Mouse (Mus musculus) CH12.LX (cell line): ENCODE results near the gene Gm20431. TPM values are rescaled to one million over a fixed set of nuclear protein-coding genes. Genes with fewer than 3 reads are reported as not detected.

Experiments used
- DNase-seq: peaks from one replicate; pipeline ENCODE4 v3.0.0-alpha.2; 2013; ENCODE audit errors: extremely low read depth
- H3K27ac ChIP-seq: 2 replicates; pipeline ENCODE4 v1.5.1; 2012; ENCODE audit warnings: low read depth, mild to moderate bottlenecking, control low read depth, moderate library complexity; ENCODE audit not compliant: insufficient read depth
- H3K27me3 ChIP-seq: replicated peaks from 2 replicates; pipeline ENCODE3; 2012; ENCODE audit warnings: inconsistent platforms
- H3K36me3 ChIP-seq, 2 experiments: replicated peaks in 1 of 2; 2 replicates each; pipeline versions ENCODE3 to v1.6.1; 2012; ENCODE audit warnings: inconsistent platforms in 1 of 2, low read length in 1 of 2, mild to moderate bottlenecking in 1 of 2, mixed read lengths in 1 of 2, moderate library complexity in 1 of 2; ENCODE audit not compliant: control insufficient read depth in 1 of 2, insufficient read depth in 1 of 2
- H3K4me1 ChIP-seq, 2 experiments: 2 replicates each; pipeline ENCODE4 v1.6.1; 2012; ENCODE audit warnings: inconsistent platforms in 1 of 2, moderate library complexity in 1 of 2; ENCODE audit not compliant: insufficient read depth in 2 of 2, control insufficient read depth in 1 of 2
- H3K4me2 ChIP-seq: 2 replicates; pipeline ENCODE4 v1.6.1; 2012; ENCODE audit warnings: low read depth, mild to moderate bottlenecking, control low read depth; ENCODE audit not compliant: poor library complexity, insufficient read depth, severe bottlenecking
- H3K4me3 ChIP-seq, 3 experiments: fragments of 150-350 bp in 1 of 3; sonication (generic) in 1 of 3; replicated peaks in 1 of 3; 2 replicates each; pipeline versions ENCODE3 to v1.5.1; 2011 to 2012; ENCODE audit warnings: low read depth in 2 of 3, low read length in 2 of 3, mild to moderate bottlenecking in 2 of 3, moderate library complexity in 2 of 3, control low read depth in 1 of 3, improper control_type of control experiment in 1 of 3, inconsistent platforms in 1 of 3, mixed read lengths in 1 of 3; ENCODE audit not compliant: poor library complexity in 1 of 3
- H3K79me2 ChIP-seq: replicated peaks from 2 replicates; pipeline ENCODE4 v1.6.1; 2012; ENCODE audit warnings: mild to moderate bottlenecking, moderate library complexity; ENCODE audit not compliant: control insufficient read depth, poor library complexity, insufficient read depth, severe bottlenecking; ENCODE audit errors: extremely low read depth
- H3K9ac ChIP-seq: 2 replicates; pipeline ENCODE4 v1.6.1; 2012; ENCODE audit warnings: low read depth, mild to moderate bottlenecking, control low read depth, moderate library complexity; ENCODE audit not compliant: insufficient read depth
- H3K9me3 ChIP-seq: replicated peaks from 2 replicates; pipeline ENCODE3; 2012; ENCODE audit warnings: low read length, inconsistent platforms, mixed read lengths
- BHLHE40 ChIP-seq: IDR thresholded peaks from 2 replicates; pipeline ENCODE4 v1.6.1; 2011; ENCODE audit warnings: mild to moderate bottlenecking, low read depth, low read length, improper control_type of control experiment
- CHD1 ChIP-seq: IDR thresholded peaks from 2 replicates; pipeline ENCODE4 v1.6.1; 2012; ENCODE audit warnings: low read depth, low read length, improper control_type of control experiment, inconsistent platforms
- CHD2 ChIP-seq: IDR thresholded peaks from 2 replicates; pipeline ENCODE4 v1.6.1; 2011; ENCODE audit warnings: low read length, improper control_type of control experiment
- CTCF ChIP-seq, 2 experiments: IDR thresholded peaks in 1 of 2; conservative IDR thresholded peaks in 1 of 2; 2 replicates each; pipeline ENCODE4 v1.5.1; 2011 to 2012; ENCODE audit warnings: low read depth in 2 of 2, low read length in 2 of 2, improper control_type of control experiment in 1 of 2, inconsistent platforms in 1 of 2, mild to moderate bottlenecking in 1 of 2, moderate library complexity in 1 of 2
- E2F4 ChIP-seq: IDR thresholded peaks from 2 replicates; pipeline ENCODE4 v1.6.1; 2011; ENCODE audit warnings: low read depth, low read length, improper control_type of control experiment; ENCODE audit not compliant: insufficient replicate concordance
- ELF1 ChIP-seq: IDR thresholded peaks from 2 replicates; pipeline ENCODE4 v1.6.1; 2014; ENCODE audit warnings: low read depth, mild to moderate bottlenecking, inconsistent platforms, low read length, improper control_type of control experiment
- GABPA ChIP-seq: IDR thresholded peaks from 2 replicates; pipeline ENCODE4 v1.6.1; 2012; ENCODE audit warnings: low read depth, low read length, improper control_type of control experiment, inconsistent platforms; ENCODE audit not compliant: insufficient replicate concordance
- IRF4 ChIP-seq: IDR thresholded peaks from 2 replicates; pipeline ENCODE4 v1.6.1; 2014; ENCODE audit warnings: low read depth, mild to moderate bottlenecking, inconsistent platforms, low read length, improper control_type of control experiment
- JUN ChIP-seq: IDR thresholded peaks from 2 replicates; pipeline ENCODE4 v1.6.1; 2011; ENCODE audit warnings: low read depth, mild to moderate bottlenecking, low read length, improper control_type of control experiment, moderate library complexity; ENCODE audit not compliant: insufficient read depth
- JUND ChIP-seq: conservative IDR thresholded peaks from 2 replicates; pipeline ENCODE4 v1.6.1; 2011; ENCODE audit warnings: low read depth, low read length, improper control_type of control experiment
- KAT2A ChIP-seq: IDR thresholded peaks from 2 replicates; pipeline ENCODE4 v1.6.1; 2012; ENCODE audit warnings: low read length, improper control_type of control experiment, inconsistent platforms; ENCODE audit not compliant: insufficient replicate concordance
- MAFK ChIP-seq: IDR thresholded peaks from 2 replicates; pipeline ENCODE4 v1.6.1; 2011; ENCODE audit warnings: low read length, improper control_type of control experiment; ENCODE audit not compliant: insufficient replicate concordance
- MAX ChIP-seq: IDR thresholded peaks from 2 replicates; pipeline ENCODE4 v1.6.1; 2011; ENCODE audit warnings: low read length, improper control_type of control experiment
- MAZ ChIP-seq: IDR thresholded peaks from 2 replicates; pipeline ENCODE4 v1.6.1; 2012; ENCODE audit warnings: low read depth, mild to moderate bottlenecking, inconsistent platforms, low read length, improper control_type of control experiment, moderate library complexity
- MEF2A ChIP-seq: IDR thresholded peaks from 2 replicates; pipeline ENCODE4 v1.6.1; 2014; ENCODE audit warnings: low read depth, mild to moderate bottlenecking, inconsistent platforms, low read length, improper control_type of control experiment, borderline replicate concordance
- MXI1 ChIP-seq: IDR thresholded peaks from 2 replicates; pipeline ENCODE4 v1.6.1; 2011; ENCODE audit warnings: mild to moderate bottlenecking, low read depth, low read length, improper control_type of control experiment
- MYC ChIP-seq: IDR thresholded peaks from 2 replicates; pipeline ENCODE4 v1.6.1; 2011; ENCODE audit warnings: low read depth, mild to moderate bottlenecking, improper control_type of control experiment, low read length
- NELFE ChIP-seq: IDR thresholded peaks from 2 replicates; pipeline ENCODE4 v1.6.1; 2011; ENCODE audit warnings: low read depth, low read length, improper control_type of control experiment
- NRF1 ChIP-seq: IDR thresholded peaks from 2 replicates; pipeline ENCODE4 v1.6.1; 2014; ENCODE audit warnings: low read depth, mild to moderate bottlenecking, inconsistent platforms, low read length, improper control_type of control experiment, moderate library complexity
- PAX5 ChIP-seq: IDR thresholded peaks from 2 replicates; pipeline ENCODE4 v1.6.1; 2012; ENCODE audit warnings: low read length, inconsistent platforms, mixed read lengths
- POLR2A ChIP-seq: IDR thresholded peaks from 2 replicates; pipeline ENCODE4 v1.6.1; 2011; ENCODE audit warnings: low read depth, mild to moderate bottlenecking, improper control_type of control experiment, low read length
- POLR2AphosphoS2 ChIP-seq: IDR thresholded peaks from 2 replicates; pipeline ENCODE4 v1.6.1; 2011; ENCODE audit warnings: low read depth, low read length, improper control_type of control experiment
- RAD21 ChIP-seq: IDR thresholded peaks from 2 replicates; pipeline ENCODE4 v1.6.1; 2011; ENCODE audit warnings: low read depth, mild to moderate bottlenecking, low read length, improper control_type of control experiment, moderate library complexity
- RCOR1 ChIP-seq: conservative IDR thresholded peaks from 2 replicates; pipeline ENCODE4 v1.6.1; 2012; ENCODE audit warnings: low read depth, mild to moderate bottlenecking, inconsistent platforms, low read length, improper control_type of control experiment
- SIN3A ChIP-seq: IDR thresholded peaks from 2 replicates; pipeline ENCODE4 v1.6.1; 2012; ENCODE audit warnings: low read length, improper control_type of control experiment, inconsistent platforms
- SMC3 ChIP-seq: IDR thresholded peaks from 2 replicates; pipeline ENCODE4 v1.6.1; 2011; ENCODE audit warnings: low read depth, low read length, improper control_type of control experiment
- TCF12 ChIP-seq: IDR thresholded peaks from 2 replicates; pipeline ENCODE4 v1.6.1; 2014; ENCODE audit warnings: low read depth, mild to moderate bottlenecking, inconsistent platforms, low read length, improper control_type of control experiment
- UBTF ChIP-seq: IDR thresholded peaks from 2 replicates; pipeline ENCODE4 v1.6.1; 2012; ENCODE audit warnings: low read depth, mild to moderate bottlenecking, inconsistent platforms, low read length, improper control_type of control experiment, moderate library complexity
- USF1 ChIP-seq: IDR thresholded peaks from 2 replicates; pipeline ENCODE4 v1.6.1; 2014; ENCODE audit warnings: low read depth, mild to moderate bottlenecking, inconsistent platforms, low read length, improper control_type of control experiment
- USF2 ChIP-seq: conservative IDR thresholded peaks from 2 replicates; pipeline ENCODE4 v1.6.1; 2011; ENCODE audit warnings: low read depth, low read length, improper control_type of control experiment
- ZKSCAN1 ChIP-seq: IDR thresholded peaks from 2 replicates; pipeline ENCODE4 v1.6.1; 2012; ENCODE audit warnings: low read depth, inconsistent platforms, low read length, improper control_type of control experiment, borderline replicate concordance
- ZMIZ1 ChIP-seq: IDR thresholded peaks from 2 replicates; pipeline ENCODE4 v1.6.1; 2012; ENCODE audit warnings: low read depth, mild to moderate bottlenecking, inconsistent platforms, low read length, improper control_type of control experiment
- ZNF384 ChIP-seq: IDR thresholded peaks from 2 replicates; pipeline ENCODE4 v1.6.1; 2012; ENCODE audit warnings: low read depth, low read length, improper control_type of control experiment, inconsistent platforms
- dilution Hi-C: fragments of 300-500 bp; cut with MboI; formaldehyde crosslinking; loops from 2 replicates; pipeline ENCODE4 v1.14.3; 2020; ENCODE audit warnings: low sequenced_read_pairs; ENCODE audit not compliant: extremely low pct_unique_long_range_greater_than_20kb, extremely low pct_ligation_motif_present
- in situ Hi-C: fragments of 300-500 bp; cut with MboI; formaldehyde crosslinking; loops from 3 replicates; pipeline ENCODE4 v1.14.3; 2019; ENCODE audit warnings: low sequenced_read_pairs, low pct_ligation_motif_present, low pct_unique_long_range_greater_than_20kb, mixed read lengths
- polyA plus RNA-seq: library from polyadenylated mRNA; unstranded; fragments of >175 nt; gene quantifications from 2 replicates; pipeline ENCODE4 v1.2.1, GENCODE M21; 2012; ENCODE audit warnings: low read depth; ENCODE audit not compliant: insufficient read length
- total RNA-seq, 2 experiments: library from RNA; depleted of rRNA; stranded (reverse); fragments of 300-350 nt in 1 of 2; fragments of >200 nt in 1 of 2; gene quantifications; 2 replicates each; pipeline ENCODE4 v1.2.3; 2012 to 2014

Gm20431 gene
- total and polyA plus RNA-seq, 3 experiments, result 2.4 to 15.0 TPM; not detected in 1

GRCm38 (mm10) chr2:167568112-167568511 is 93.2 kb downstream of the Gm20431 start:
- dilution Hi-C loops (no loop called here), in situ Hi-C loops (no loop called here)
- H3K27ac ChIP-seq, result no peak overlapping the region
- TF ChIP-seq IRF4 (no peak), TCF12 (no peak), RCOR1 (no peak)
- TF ChIP-seq, all 38 proteins: peak for 0
- H3K4me3 ChIP-seq, result no peak overlapping the region
- no peaks in the 10 kb centered on the region for H3K27me3 ChIP-seq
- H3K79me2 ChIP-seq, result no peaks in the 10 kb centered on the region
- no peaks in the 10 kb centered on the region for H3K9me3 ChIP-seq
- H3K9ac ChIP-seq, result no peak overlapping the region
- H3K36me3 ChIP-seq, result peaks cover 0 to 33% of the 10 kb centered on the region in 2 experiments
- DNase-seq, result no peak
- H3K4me2 ChIP-seq, result no peak overlapping the region
- peaks cover 33 to 69% of the 10 kb centered on the region in 2 experiments for H3K4me1 ChIP-seq

GRCm38 (mm10) chr2:167565682-167566081 is 95.6 kb downstream of the Gm20431 start:
- Histone ChIP-seq H3K4me3 (peak overlapping the region in 1 of 3 experiments; percentile 27), H3K36me3 (peaks cover 0 to 20% of the 10 kb centered on the region in 2 experiments), H3K27me3 (no peaks in the 10 kb centered on the region), H3K9ac (peak overlapping the region; percentile 18; the same call in 1 of the 2 replicates), H3K4me2 (peak overlapping the region; percentile 58), H3K27ac (peak overlapping the region; percentile 70), H3K9me3 (no peaks in the 10 kb centered on the region), H3K79me2 (no peaks in the 10 kb centered on the region), H3K4me1 (peaks cover 28 to 59% of the 10 kb centered on the region in 2 experiments)
- DNase-seq, result peak; percentile 93
- dilution Hi-C loops (no loop called here), in situ Hi-C loops (no loop called here)
- TF ChIP-seq ZNF384, result no peak
- no peak for TF ChIP-seq MYC
- TF ChIP-seq ZMIZ1, result no peak
- no peak for TF ChIP-seq E2F4
- TF ChIP-seq USF1, result no peak
- TF ChIP-seq MAZ, result peak; percentile 91
- TF ChIP-seq TCF12, result peak; percentile 90
- TF ChIP-seq MAFK, result 0 out of 2 replicates have a peak, but pooled peaks have one; percentile 44
- no peak for TF ChIP-seq ZKSCAN1
- peak; percentile 75 for TF ChIP-seq BHLHE40
- TF ChIP-seq CHD1, result no peak
- TF ChIP-seq CHD2, result peak; percentile 46; the same call in 1 of the 2 replicates
- no peak for TF ChIP-seq RCOR1
- TF ChIP-seq MEF2A, result peak; percentile 98
- TF ChIP-seq CTCF (conservative IDR thresholded peaks at IDR 0.05 in 1 of 2, IDR thresholded peaks at IDR 0.05 in 1 of 2; ENCODE audit: low read depth in 2 of 2, low read length in 2 of 2), result no peak
- no peak for TF ChIP-seq JUN
- TF ChIP-seq JUND, result no peak
- 0 out of 2 replicates have a peak, but pooled peaks have one; percentile 29 for TF ChIP-seq MAX
- TF ChIP-seq UBTF, result peak; percentile 78
- 0 out of 2 replicates have a peak, but pooled peaks have one; percentile 51 for TF ChIP-seq KAT2A
- TF ChIP-seq GABPA, result no peak
- TF ChIP-seq MXI1, result no peak
- no peak for TF ChIP-seq NELFE
- TF ChIP-seq POLR2A, result peak; percentile 47
- peak; percentile 24; the same call in 1 of the 2 replicates for TF ChIP-seq SMC3
- TF ChIP-seq PAX5, result no peak
- peak; percentile 75 for TF ChIP-seq IRF4
- TF ChIP-seq RAD21, result peak; percentile 9
- no peak for TF ChIP-seq USF2
- TF ChIP-seq SIN3A, result no peak
- no peak for TF ChIP-seq NRF1
- TF ChIP-seq ELF1, result no peak
- no peak for TF ChIP-seq POLR2AphosphoS2
